Mouse (Mus musculus) B cell, adult 2 months (primary cell): ENCODE results near the gene Vstm2b.

Experiments used
- DNase-seq, 2 experiments: peaks; one replicate each; pipeline ENCODE4 v3.0.0; 2022

The Vstm2b gene

DNA sequence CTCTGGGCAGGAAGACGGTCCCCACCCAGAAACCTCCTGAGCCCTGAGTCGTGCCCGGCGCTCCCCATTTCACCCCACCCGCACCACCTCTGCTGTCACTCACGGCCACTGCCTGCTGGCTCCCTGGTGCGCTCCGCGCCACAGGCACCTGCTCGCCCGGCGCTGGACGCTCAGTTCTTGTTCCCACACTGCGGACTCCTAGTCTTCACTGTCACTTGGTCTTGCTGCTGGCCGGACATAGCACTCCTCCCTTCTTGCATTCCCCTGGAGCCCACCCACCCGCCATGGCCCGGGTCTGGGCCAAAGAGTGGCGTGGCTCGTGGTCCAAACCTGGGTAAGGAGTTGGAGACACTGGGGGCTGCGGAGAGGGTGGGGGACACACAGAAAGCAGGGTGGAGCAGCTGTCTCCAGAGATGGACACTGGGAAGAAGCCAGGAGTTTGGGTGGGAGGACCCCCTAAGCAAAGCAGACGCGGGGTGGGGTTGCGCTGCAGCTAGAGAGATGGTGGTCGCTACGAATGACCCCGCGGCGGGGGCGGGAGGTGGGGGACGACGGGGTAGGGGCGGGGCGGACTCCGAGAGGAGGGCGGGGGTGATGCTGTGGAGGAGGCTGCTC, at the start of gene Vstm2b:
Gene Vstm2b (plus strand): TSS at position 233 of the 615 bp plus-strand sequence.
- no peak for DNase-seq

DNA sequence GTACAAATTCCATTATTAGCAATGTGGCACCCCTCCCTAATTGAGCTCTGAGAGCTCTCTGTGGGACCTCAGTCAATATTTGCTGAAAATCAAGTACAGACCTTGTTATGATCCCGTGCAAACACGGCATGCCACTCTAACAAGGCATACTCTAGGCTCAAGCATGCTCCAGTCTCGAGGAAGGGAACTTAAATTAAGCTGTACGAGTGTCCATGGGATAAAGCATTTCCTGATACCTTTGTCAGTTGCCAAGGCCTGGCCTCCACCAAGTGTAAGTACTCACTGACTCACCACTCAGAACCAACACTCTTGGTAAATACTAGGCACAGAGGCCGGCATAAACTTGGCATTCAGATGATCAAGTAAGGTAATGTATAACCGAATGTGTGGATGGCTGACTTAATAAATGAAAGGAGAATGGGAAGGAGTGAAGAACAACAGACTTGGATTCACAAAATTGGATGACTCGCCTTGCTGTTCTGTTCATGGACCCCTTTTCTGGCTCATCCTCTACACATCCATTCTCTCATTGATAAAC, 42.0 kb upstream of the Vstm2b start:
- no peak for DNase-seq

DNA sequence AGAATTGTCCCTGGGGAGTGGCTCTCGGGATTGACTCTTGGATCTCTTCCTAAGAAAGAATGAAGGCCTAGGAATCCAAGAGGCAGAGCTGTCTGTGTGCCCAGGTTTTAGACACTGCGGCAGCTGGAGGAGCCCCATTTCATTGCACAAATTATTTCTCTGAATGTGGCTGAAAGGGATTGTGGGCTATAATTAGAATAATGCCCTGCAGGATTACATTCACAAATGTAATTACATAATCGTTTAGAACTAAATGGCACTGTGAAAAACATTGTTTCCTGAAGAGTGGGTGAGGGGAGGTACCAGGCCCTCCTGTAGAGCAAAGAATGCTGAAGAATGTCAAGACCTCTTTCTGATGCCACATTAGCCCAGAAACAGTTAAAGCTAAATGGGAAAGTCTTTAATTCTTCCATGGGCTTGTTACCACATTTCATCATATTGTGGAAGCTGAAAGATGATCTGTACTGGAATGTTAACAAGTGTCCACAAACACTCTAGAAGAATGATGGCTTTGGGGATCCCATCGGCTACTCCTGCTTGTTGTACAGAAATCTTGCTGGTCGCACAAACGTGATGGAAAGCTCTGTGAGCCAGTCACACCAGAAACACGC, 24.6 kb upstream of the Vstm2b start:
- no peak for DNase-seq

DNA sequence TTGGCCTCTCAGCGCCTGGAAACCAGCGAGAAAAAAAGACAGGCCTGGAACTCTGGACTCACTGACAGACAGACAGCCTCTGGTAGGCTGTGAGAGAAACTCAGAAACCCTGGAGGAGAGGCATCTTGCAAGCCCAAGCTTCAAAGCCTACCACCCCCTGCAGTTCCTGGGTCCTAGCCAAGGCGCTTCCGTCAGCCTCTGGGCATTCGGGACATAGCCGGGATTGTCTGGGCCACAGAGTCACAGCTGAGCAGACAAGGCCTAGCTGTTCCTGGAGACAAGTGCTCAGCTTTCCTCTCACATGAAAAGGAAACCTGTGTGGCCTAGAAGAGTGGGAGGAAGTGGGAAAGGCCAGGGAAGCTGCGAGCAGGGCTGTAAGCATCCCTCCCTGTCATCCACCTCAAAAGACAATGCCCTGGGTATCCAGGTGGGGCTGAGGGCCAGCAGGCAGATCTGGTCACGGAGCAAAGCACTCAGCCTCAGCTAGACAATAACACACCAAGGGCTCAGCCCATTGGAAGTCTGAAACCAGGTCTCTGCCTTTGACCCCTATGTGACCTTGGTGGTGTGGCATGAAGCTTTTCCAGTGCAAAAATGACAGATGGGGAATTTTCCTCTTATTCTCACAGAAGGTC, 13.2 kb upstream of the Vstm2b start:
- DNase-seq = no peak

DNA sequence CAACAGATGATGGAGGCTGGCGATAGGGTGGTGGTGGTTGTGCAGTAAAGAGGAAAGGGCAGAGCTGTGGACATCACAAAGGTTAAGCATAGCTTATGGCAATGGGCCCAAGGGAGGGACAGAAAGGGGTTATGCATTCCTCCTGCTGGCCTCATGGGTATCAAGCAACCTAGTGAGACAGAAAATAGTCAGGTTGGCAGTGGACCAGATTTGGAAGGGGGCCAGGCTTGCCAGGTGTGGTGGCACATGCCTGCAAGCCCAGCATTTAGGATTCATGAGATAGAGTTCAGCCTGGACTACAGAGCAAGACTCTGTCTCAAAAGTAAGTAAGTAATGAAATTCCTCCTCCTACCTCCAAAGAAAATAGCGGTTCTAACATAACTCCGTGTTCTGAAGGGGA, 9.8 kb upstream of the Vstm2b start:
- no peak for DNase-seq

DNA sequence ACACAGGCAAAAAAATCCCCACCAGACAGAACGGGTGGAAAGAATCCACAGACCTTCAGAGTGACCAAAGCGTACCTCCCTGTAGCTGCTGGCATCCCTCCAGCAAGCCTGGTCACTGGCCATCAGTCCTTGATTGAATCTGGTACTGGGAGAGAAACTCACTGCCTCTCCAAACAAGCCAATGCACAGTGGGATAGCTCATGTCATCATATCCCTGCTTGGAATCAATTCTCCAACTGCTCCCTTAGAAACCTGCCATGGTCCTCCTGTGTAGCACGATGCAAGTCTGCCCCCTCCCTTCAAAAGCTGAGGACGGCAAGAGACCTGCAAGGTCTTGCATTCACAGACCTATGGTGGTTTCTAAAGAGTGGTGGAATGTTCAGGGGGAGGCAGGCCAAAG, 1.2 kb upstream of the Vstm2b start:
- no peak for DNase-seq

DNA sequence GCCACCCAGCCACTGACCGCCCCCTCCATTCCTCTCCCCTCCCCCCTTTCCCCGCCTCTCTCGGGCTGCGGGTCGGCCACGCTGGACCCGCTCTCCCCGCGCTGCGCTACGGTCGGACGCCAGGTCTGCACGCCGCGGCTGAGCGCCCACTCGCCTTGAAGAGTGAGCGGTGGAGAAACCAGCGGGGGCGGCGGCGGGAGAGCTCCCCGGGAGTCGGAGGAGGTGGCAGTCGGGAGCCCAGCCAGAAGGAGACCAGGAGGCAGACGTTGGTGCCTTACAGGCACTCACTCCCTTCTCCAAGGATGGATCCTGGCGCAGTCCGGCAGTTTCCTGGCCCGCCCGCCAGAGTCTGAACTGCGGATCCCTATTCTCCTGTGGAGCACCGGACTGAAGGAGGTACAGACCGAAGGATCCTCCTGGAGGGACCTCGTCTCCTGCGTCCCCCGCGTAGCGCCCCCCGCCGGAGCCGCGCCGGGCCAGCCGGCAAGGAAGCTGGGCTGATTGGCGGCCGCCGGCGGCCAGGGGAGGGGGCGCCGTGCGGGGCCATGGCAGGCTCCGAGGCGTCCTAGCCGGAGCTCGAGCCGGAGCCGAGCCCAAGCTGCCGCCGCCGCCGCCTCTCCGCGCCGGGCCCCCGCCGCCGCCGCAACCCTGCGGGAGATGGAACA, 715 bp downstream of the Vstm2b start:
- no peak for DNase-seq

DNA sequence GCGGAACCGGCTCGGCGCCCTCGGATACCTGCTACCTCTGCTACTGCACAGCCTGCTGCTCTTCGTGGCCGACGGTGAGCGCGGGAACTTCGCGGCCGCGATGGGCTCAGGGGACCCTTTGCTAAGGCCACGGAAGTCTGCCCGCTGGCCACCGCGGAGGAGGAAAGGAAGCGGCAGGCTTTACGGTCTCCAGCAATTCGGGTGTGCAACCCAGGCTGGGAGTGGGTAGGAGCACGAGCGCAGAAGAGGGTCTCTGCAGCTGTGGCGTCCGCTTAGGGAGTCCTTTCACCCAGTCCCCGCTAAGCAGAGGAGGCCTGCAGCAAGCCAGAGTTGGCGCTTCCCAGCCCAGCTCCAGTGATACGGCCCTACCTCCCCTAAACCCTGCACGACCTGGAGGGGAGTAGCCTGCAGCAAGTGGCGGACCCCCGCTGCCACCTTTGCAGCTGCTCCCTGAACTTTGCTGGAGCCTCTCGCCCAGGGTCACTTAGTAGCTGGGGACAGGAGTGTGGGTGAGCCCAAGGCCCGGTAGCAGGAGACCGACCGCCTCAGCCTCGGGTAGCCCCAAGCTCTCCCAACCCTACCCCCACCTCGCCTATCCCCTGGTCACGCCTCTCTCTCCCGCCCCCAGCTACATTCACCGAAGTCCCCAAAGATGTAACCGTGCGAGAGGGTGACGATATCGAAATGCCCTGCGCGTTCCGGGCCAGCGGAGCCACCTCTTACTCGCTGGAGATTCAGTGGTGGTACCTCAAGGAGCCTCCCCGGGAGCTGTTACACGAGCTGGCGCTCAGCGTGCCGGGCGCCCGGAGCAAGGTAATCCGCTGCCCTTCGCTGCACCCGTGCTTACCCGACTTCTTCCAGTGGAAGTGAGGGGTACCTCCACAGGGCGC, 1.5 kb downstream of the Vstm2b start:
- no peak for DNase-seq

DNA sequence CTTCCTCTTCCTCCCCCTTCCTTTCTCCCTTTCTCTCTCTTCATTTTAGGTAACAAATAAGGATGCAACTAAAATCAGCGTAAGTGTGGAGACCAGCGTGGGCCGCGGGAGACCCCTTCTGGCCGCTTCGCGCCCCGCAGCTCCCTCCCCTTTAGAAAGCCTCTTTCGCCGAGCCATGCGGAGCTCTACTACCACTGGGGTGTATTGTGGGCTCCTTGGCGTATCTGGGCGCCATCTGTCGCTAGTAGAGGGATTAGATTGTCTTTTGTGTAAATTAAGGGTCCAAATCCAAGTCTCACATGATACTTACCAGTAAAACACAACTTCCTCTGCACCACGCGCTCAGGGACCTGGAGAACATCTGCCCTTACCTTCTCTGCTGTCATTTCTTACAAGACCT, 3.1 kb downstream of the Vstm2b start:
- DNase-seq = no peak

DNA sequence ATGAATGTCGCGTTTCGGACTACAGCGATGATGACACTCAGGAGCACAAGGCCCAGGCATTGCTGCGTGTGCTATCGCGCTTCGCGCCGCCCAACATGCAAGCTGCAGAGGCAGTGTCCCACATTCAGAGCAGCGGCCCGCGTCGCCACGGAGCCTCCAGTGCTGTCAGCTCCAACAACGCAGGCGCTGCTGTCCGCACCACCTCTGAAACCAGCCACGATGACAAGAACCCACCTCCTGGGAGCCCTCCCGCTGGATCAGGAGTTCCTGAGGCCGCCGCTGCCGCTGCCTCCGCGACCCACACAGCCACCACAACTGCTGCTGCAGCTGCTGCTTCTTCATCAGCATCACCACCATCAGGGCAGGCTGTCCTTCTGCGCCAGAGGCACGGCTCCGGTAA, 4.4 kb downstream of the Vstm2b start:
- DNase-seq = no peak

DNA sequence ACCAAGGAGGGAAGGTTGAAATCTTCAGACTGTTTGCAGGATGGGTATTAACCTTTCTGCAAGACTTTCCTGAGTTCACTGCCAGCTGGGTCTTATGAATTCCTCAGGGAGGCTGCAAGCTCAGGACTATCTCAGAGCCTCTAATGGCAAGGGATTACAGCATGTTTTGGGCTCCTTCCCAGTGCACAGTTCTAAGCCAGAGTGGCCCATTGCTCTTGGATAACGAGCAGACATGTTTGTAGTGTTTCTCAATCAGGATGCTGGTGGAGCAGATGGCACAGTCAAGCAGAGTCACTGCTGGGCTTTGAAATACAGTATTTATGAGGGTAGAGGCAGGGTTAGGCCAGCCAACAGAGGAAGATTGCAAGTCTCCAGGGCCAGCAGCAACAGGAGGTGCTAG, 8.4 kb downstream of the Vstm2b start:
- no peak for DNase-seq

DNA sequence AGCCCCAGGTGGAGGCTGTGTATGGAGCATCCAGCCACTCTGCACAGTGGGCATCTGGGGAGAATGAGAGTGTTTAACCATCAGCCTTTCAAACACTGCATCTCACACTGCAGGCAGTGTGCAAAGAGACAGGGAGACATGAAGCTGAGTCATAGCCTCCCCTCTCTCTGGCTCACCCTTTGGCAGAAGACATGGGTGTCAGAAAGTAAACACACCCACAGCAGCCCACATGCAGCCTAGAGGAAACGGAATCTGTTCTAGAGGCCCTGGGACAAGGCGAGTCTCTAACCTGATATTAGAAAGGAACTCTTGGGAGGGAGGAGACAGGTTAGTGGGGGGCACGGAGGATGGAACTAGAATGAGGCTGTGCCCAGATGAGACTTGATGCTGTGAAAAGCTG, 18.6 kb downstream of the Vstm2b start:
- no peak for DNase-seq

DNA sequence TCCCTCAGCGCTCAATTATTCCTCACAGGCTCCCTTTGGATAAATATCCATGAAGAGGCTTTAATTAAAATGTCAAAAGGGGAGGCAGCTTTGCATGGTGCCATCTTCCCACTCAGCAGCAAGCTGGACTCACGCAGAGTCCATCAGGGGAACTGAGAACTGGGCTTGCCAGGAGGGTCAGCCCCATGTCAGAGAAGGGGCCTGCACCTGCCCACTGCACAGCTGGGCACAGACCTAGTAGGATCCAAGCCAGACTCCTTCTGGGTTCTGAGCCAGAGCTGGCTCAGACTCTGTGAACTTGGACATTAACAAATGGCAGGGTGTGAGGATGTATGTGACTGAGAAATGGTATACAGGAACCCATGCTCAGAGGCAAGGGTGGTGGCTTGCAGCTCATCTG, 22.0 kb downstream of the Vstm2b start:
- DNase-seq = no peak

DNA sequence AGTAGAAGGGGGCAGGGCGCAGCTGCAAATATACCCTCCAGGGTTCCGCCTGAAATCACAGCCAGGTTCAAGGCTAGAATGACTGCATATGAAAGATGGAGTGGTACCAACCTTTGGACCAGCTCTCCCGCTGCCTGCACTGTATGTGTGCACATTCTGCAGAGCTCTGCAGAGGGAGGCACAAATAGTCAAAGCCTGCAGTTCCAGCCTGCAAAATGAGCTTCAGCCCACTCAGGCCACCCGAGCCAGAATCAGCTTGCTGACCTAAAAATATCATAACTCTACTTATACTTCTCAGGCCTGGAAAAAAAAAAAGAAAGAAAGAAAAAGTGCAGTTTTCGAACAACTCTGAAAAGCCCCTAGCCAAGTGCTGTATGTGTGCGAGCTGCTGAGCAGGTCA, 23.2 kb downstream of the Vstm2b start:
- DNase-seq = no peak

DNA sequence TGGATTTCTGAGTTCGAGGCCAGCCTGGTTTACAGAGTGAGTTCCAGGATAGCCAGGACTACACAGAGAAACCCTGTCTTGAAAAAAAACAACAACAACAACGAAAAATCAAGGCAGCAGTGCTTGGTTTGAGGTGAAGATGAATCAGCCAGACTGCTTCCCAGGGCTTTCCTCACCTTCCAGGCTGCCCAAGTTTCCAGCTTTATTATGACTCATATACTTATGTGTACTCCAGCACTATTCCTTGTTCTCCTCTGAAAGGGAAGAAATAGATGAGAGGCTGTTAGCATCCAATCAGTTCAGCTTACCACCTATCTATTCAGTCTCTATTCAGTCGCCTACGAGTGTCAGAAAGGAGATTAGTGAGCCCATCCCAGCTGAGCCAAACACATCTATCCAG, 24.7 kb downstream of the Vstm2b start:
- no peak for DNase-seq

DNA sequence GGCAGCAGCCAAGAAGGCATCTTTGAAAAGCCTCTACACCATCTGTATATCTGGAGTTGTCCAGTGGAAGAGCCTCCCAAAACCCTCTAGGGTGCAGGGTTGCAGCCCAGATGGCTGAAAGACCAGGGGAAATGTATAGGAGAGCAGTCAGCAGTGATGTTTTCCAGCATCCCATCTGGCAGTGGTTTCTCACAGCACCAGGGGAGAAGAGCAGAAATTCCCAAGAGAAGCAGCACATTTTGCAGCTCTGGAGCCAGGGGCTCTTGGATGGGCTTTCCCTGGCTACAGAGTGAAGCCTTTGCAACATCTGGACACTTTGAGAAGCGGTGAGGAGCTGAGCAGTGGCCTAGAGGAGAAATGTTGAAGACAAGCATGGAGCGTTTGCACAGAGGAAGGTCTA, 30.3 kb downstream of the Vstm2b start:
- DNase-seq = no peak

DNA sequence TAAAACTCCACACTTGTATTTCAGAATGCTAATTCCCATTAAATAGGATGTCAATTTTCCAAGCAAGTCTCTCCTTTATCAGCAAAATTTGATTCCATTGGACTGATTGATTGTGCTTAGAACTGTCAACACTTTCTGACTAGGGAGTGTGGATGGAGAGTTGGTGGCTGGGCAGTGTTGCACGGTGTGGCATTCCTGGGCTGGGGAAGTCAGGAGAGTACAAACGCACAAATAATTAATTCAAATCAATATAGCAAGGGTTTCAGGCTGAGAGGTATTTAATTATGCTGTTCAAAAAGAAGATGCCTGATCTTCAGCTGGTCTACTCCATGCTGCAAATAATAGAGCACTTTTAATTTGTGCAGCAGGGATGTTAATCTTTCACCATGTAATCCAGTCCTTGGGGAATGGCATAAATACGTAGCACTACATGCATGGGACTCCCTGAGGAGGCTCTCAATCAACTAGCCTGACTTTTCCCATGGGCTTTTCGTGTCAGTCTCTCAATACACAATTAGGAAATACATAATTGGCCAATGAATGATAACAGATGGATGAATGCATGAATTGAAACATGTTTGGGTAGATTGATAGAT, 38.6 kb downstream of the Vstm2b start:
- DNase-seq = no peak

DNA sequence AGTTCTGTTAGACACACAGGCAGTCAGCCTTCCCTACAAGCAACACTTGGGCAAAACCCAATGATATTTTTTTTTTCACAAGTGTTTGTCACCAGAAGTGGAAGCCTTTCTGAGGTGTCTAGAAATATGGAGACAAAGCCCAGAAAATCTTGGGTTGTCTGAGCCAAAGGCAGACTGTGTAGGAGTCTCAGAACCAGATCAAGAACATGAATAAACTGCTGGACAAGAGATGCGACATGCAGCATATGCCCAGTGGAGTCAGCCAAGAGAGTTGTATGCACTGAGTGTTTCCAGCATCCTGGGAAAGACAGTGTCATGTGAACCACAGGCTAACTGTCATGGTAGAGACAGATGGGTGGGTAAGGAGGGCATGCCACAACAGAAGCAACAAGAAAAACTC, 41.2 kb downstream of the Vstm2b start:
- no peak for DNase-seq

DNA sequence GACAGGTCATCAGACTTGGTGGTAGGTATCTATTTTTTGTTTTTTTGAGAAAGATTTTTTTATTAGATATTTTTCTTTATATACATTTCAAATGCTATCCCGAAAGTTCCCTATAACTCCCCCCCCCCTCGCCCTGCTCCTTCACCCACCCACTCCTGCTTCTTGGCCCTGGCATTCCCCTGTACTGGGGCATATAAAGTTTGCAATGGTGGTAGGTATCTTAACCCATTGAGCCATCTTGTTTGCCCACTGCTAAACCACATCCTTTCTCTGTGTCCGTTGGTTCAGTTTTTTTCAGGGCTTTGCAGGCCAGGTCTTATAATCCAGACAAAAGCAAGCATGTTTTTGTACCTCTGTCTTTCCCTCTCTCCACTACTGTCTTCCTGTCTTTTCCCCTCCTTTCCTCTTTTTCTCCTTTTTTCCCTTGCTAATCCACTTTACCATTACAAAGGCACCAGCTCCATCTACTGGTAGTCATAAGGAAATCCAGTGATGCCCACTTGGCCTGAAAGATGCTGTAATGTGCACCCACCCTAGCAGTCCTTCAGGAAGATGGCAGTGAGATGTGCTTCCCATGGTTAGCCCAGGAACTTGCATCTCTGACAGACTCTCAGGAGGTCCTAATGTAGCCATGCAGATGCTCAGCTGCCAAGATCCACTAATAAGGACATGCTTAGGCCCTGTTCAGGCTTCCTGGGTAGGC, 44.3 kb downstream of the Vstm2b start:
- DNase-seq = no peak
